Comparison of ENCODE assay signal across 8 mouse cellular contexts in the genomic region with DNA sequence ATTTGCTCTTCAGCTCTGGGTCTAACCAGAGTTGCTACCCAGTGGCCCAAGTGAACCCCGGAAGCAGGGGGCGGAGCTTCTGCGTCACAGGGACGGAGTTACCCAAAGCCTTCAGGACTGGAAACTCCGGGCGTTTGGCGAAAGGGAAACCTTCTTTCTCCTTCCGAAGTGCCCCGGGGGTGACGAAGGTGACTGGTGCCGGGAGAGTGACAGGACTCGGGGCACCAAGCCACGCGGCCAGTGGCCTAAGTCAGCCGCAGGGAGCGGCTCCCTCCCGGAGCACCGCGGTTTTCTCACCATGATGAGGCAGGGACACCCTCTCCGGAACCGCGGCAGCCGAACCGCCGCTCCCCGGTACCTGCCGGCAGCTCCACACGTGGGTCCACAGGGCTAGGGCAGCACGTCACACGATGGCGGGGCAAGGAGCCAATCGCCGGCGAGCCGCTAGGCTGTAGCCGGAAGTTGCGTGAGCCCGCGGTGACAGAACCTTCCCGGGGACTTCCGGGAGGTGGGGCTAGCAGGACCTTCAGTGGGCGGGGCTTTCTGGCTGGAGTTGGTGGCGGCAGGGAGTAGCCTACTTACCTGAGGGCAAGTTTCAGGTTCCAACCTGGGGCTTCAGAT. TPM values are rescaled to one million over a fixed set of nuclear protein-coding genes. Genes with fewer than 3 reads are reported as not detected.
DNase-seq lines count a peak whose midpoint lies in the region; ATAC-seq lines count a peak whose summit lies in the region.

A gene (minus strand): TSS at position 438 of the 621 bp plus-strand sequence.

- peak within 1 kb of the TSS; percentile 68 for H3K4me2 ChIP-seq in hindbrain, embryonic 16.5 days (ENCODE audit: low read length)

- under 1% methylated on average over 39 of the region's 43 CpGs for WGBS in hindbrain, embryonic 16.5 days
- under 1% methylated on average over 36 of the region's 43 CpGs for WGBS in macrophage (ENCODE audit: missing documents)

- peak within 1 kb of the TSS; percentile 68 for H3K9ac ChIP-seq in hindbrain, embryonic 16.5 days (ENCODE audit: low read depth, low read length)

- H3K79me2 ChIP-seq in macrophage (ENCODE audit: inconsistent target) = peaks cover 9% of the 10 kb centered on the region; the same call in 1 of the 2 replicates

- peaks cover 5% of the 10 kb centered on the region; the same call in 1 of the 2 replicates for H3K36me3 ChIP-seq in hindbrain, embryonic 16.5 days (ENCODE audit: control insufficient read depth, insufficient read depth, low read length)
- 0 out of 2 replicates have a peak, but pooled peaks cover 1% of the 10 kb centered on the region for H3K36me3 ChIP-seq in macrophage (ENCODE audit: inconsistent target)

- peak; percentile 100 for ATAC-seq in hindbrain, embryonic 16.5 days

- peak within 1 kb of the TSS; percentile 60 for H3K4me3 ChIP-seq in hindbrain, embryonic 16.5 days (ENCODE audit: low read length)
- H3K4me3 ChIP-seq in macrophage (ENCODE audit: inconsistent target) = peak within 1 kb of the TSS; percentile 71

- DNase-seq in WW6 (ENCODE audit: low read depth, low spot score) = peak; percentile 85
- peak; percentile 92 to 95 for DNase-seq in cerebellum, postnatal 4 days (ENCODE audit: low spot score in 2 of 2)
- peak; percentile 96 for DNase-seq in gastrocnemius, adult 18-20 months (ENCODE audit: low spot score)
- peak; percentile 96 for DNase-seq in left cerebral cortex, adult 18-20 months (ENCODE audit: low spot score in 2 of 2)
- peak; percentile 96 for DNase-seq in right cerebral cortex, adult 18-20 months
- DNase-seq in urinary bladder, postnatal 10 days (ENCODE audit: low spot score) = peak; percentile 88

- no peaks in the 10 kb centered on the region for H3K9me3 ChIP-seq in hindbrain, embryonic 16.5 days (ENCODE audit: control insufficient read depth, low read length)

- peak within 1 kb of the TSS; percentile 41; the same call in 1 of the 2 replicates for H3K27ac ChIP-seq in hindbrain, embryonic 16.5 days (ENCODE audit: low read depth, low read length)
- peak within 1 kb of the TSS; percentile 78 for H3K27ac ChIP-seq in macrophage

- peaks cover 6% of the 10 kb centered on the region for H3K4me1 ChIP-seq in hindbrain, embryonic 16.5 days (ENCODE audit: control insufficient read depth, insufficient read depth, low read depth, low read length)

- no peaks in the 10 kb centered on the region for H3K27me3 ChIP-seq in hindbrain, embryonic 16.5 days (replicated peaks; ENCODE audit: control insufficient read depth, insufficient read depth, low read length)

RNA-seq across cellular contexts. Expression of the gene that starts here (rescaled TPM):
- 10 to 100 TPM; 24.9 to 31.5 TPM for total RNA-seq in gastrocnemius, adult 18-20 months (2021)
- polyA plus RNA-seq in hindbrain, embryonic 16.5 days (2015; fragmentation: Nextera tagmentation; extraction: Ambion mirVana) = 30.8 and 36.0 TPM in 2 replicates
- total RNA-seq in left cerebral cortex, adult 18-20 months (2021) = 10 to 100 TPM; 19.4 to 23.6 TPM
- total RNA-seq in macrophage (2018; cell fraction: chromatin; rRNA removed) = 100 to 1,000 TPM in 2 of 26 experiments, 10 to 100 TPM in 24; 16.7 to 108 (median 30.3) TPM
- 10 to 100 TPM; 13.5 to 28.9 (median 17.1) TPM for total RNA-seq in macrophage (2018; cell fraction: cytosol; rRNA removed)
- 10 to 100 TPM; 12.4 to 68.8 (median 26.9) TPM for total RNA-seq in macrophage (2018; cell fraction: nucleus; rRNA removed)
- 16.1 to 42.1 TPM (median 36.6 TPM) in 3 replicates for polyA plus RNA-seq in macrophage (2018)

Comparison
In these comparisons a context has a peak if more than half of its experiments do, and no peak if none do; other contexts are left out.
1. Peak in every context shown above with its lines: DNase-seq, ATAC-seq, H3K4me3 ChIP-seq and H3K27ac ChIP-seq.